Mouse (Mus musculus) liver, embryonic 14.5 days (tissue): ENCODE measurements at regions not wholly inside any gene's neighbourhood (a gene's known extent, or its start where the extent isn't known, plus 50 kb on each side); places are given as distances from the start of the nearest gene placed in this dataset.

Source experiments
- CTCF ChIP-seq: IDR thresholded peaks from 2 replicates; pipeline ENCODE4 v1.5.1; 2016; ENCODE audit warnings: antibody characterized with exemption, low read depth, control low read depth
- EP300 ChIP-seq: IDR thresholded peaks from 2 replicates; pipeline ENCODE4 v1.6.1; 2016; ENCODE audit warnings: antibody characterized with exemption, low read depth

DNA sequence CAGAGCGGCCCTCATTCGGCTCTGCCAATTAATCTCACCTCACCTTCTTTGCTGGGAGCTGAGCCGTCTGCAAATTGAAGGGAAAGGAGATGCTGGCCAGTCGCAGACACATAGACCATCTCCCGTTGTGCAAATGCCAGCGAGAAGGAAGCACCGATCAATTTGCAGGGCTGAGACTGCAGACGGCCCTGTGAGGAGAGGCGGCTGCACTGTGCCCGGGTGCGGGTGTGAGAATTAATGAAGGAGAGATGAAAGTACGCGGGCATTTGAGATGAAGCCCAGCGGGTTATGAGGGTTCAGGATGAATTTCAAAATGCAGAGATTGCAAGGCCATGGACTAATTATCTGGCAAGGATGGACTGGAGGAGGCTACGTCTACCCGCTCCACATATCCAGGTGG lies 364.4 kb downstream of the Tbc1d22a start:
- TF ChIP-seq CTCF (no peak), EP300 (no peak)
